Mouse (Mus musculus): Measurements from ENCODE around the gene Rabgef1. TPM values are rescaled to one million over a fixed set of nuclear protein-coding genes. Genes with fewer than 3 reads are reported as not detected.
A peak's percentile ranks its signal among the peaks of the same experiment; 100 is the strongest.

Rabgef1 gene
- total and polyA plus RNA-seq, 3 experiments = 20.1 to 34.4 (median 26.4) TPM

- DNase-seq (ENCODE audit: extremely low read depth) = peak; percentile 63
- H3K9me3 ChIP-seq (replicated peaks; ENCODE audit: low read length) = no peaks in the 10 kb centered on the region
- H3K79me2 ChIP-seq (replicated peaks; ENCODE audit: control insufficient read depth, extremely low read depth, insufficient read depth, poor library complexity, severe bottlenecking) = peaks cover 30% of the 10 kb centered on the region
- in situ Hi-C loops (cut with MboI; ENCODE audit: low pct_ligation_motif_present, low pct_unique_long_range_greater_than_20kb, low sequenced_read_pairs) (no loop called here), dilution Hi-C loops (cut with MboI; ENCODE audit: extremely low pct_ligation_motif_present, extremely low pct_unique_long_range_greater_than_20kb, low sequenced_read_pairs) (no loop called here)
- no peaks in the 10 kb centered on the region for H3K27me3 ChIP-seq (replicated peaks)
- H3K4me1 ChIP-seq (ENCODE audit: control insufficient read depth in 1 of 2, insufficient read depth in 2 of 2) = peaks cover 21 to 51% of the 10 kb centered on the region in 2 experiments
- TF ChIP-seq E2F4 (IDR thresholded peaks at IDR 0.05; ENCODE audit: insufficient replicate concordance, low read depth, low read length) (no peak), GABPA (IDR thresholded peaks at IDR 0.05; ENCODE audit: insufficient replicate concordance, low read depth, low read length) (no peak), EP300 (IDR thresholded peaks at IDR 0.05; ENCODE audit: low read length) (peak; percentile 86), IRF4 (IDR thresholded peaks at IDR 0.05; ENCODE audit: low read depth, low read length) (peak; percentile 51; the same call in 1 of the 2 replicates), JUND (conservative IDR thresholded peaks at IDR 0.05; ENCODE audit: low read depth, low read length) (no peak; the same call in 1 of the 2 replicates), TBP (conservative IDR thresholded peaks at IDR 0.05; ENCODE audit: low read depth, low read length) (no peak), ZC3H11A (IDR thresholded peaks at IDR 0.05; ENCODE audit: low read depth, low read length) (no peak), TCF12 (IDR thresholded peaks at IDR 0.05; ENCODE audit: low read depth, low read length) (peak; percentile 63), CTCF (conservative IDR thresholded peaks at IDR 0.05 in 1 of 2, IDR thresholded peaks at IDR 0.05 in 1 of 2; ENCODE audit: low read depth in 2 of 2, low read length in 2 of 2) (no peak), ETS1 (conservative IDR thresholded peaks at IDR 0.05; ENCODE audit: low read depth, low read length) (0 out of 2 replicates have a peak, but pooled peaks have one; percentile 22), RAD21 (IDR thresholded peaks at IDR 0.05; ENCODE audit: low read depth, low read length) (no peak), USF1 (IDR thresholded peaks at IDR 0.05; ENCODE audit: low read depth, low read length) (no peak), MYC (IDR thresholded peaks at IDR 0.05; ENCODE audit: low read depth, low read length) (0 out of 2 replicates have a peak, but pooled peaks have one; percentile 16), ELF1 (IDR thresholded peaks at IDR 0.05; ENCODE audit: low read depth, low read length) (no peak), POLR2AphosphoS2 (IDR thresholded peaks at IDR 0.05; ENCODE audit: low read depth, low read length) (no peak), MXI1 (IDR thresholded peaks at IDR 0.05; ENCODE audit: low read depth, low read length) (no peak), JUN (IDR thresholded peaks at IDR 0.05; ENCODE audit: insufficient read depth, low read depth, low read length) (peak; percentile 28; the same call in 1 of the 2 replicates), MAFK (IDR thresholded peaks at IDR 0.05; ENCODE audit: insufficient replicate concordance, low read length) (no peak), BHLHE40 (IDR thresholded peaks at IDR 0.05; ENCODE audit: low read depth, low read length) (no peak), UBTF (IDR thresholded peaks at IDR 0.05; ENCODE audit: low read depth, low read length) (no peak), ZNF384 (IDR thresholded peaks at IDR 0.05; ENCODE audit: low read depth, low read length) (0 out of 2 replicates have a peak, but pooled peaks have one; percentile 11), CHD2 (IDR thresholded peaks at IDR 0.05; ENCODE audit: low read length) (peak; percentile 35; the same call in 1 of the 2 replicates)
- H3K9ac ChIP-seq (ENCODE audit: insufficient read depth, low read depth) = no peak overlapping the region
- no peak overlapping the region for H3K27ac ChIP-seq (ENCODE audit: insufficient read depth, low read depth)
- H3K4me2 ChIP-seq (ENCODE audit: insufficient read depth, low read depth, poor library complexity, severe bottlenecking) = no peak overlapping the region
- peaks cover 9 to 78% of the 10 kb centered on the region in 2 experiments for H3K36me3 ChIP-seq (replicated peaks in 1 of 2; ENCODE audit: control insufficient read depth in 1 of 2, insufficient read depth in 1 of 2, low read length in 1 of 2)
- H3K4me3 ChIP-seq (replicated peaks in 1 of 3; ENCODE audit: low read depth in 2 of 3, low read length in 2 of 3, poor library complexity in 1 of 3) = no peak overlapping the region
Measured at GRCm38 (mm10) chr5:130122355-130122754, 49.2 kb upstream of the Rabgef1 start.
